Mouse (Mus musculus): ENCODE results near the gene Gata2.

DNA sequence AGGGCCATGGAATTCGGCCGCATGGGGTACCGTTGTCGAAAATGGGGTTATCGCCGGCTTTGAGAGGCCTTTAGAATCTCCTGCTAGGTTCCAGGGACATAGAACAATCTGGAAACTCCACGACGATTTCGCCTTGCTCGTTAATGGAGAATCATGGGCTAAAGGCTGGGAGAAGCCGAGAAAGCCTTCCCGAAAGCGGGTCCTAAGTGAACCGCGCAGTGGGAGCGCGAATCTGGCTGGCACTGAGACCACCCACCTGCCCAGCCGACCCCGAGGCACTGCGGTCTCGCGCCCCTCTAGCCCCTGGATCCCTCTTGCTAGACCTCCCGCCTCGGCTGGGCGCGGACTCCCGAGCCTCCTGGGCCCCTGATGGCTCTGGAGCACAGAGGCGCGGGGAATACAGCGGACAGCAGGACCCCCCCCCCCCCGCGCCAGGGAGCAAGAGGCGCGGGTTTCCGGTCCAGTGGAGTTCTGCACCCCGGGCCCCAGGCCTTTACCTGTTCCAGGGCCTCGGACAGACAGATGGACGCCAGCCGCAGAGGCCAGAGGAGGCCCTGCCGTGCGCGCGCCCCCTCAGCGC, 3.1 kb downstream of the Gata2 start:
- TF ChIP-seq CTCF (IDR thresholded peaks at IDR 0.05; ENCODE audit: insufficient read depth, low read depth, low read length) (no peak), POLR2A (IDR thresholded peaks at IDR 0.05; ENCODE audit: insufficient read depth, low read depth, low read length) (no peak)

Data from olfactory bulb, adult 2 months (tissue).